9 mouse cellular contexts compared by ENCODE assay signal in genomic region chr11:62024234-62024601, GRCm38 (mm10).
DNase-seq lines count a peak whose midpoint lies in the region; ATAC-seq and TF ChIP-seq lines count a peak whose summit lies in the region.
"Had no signal": no experiment of that assay in that cellular context is flagged by ENCODE, and none has a peak within 500 bp of the region (broad histone marks: within the 10 kb centered on the region; RNA-seq: fewer than 3 reads in every experiment).

No protein-coding gene starts in this region.

- TF ChIP-seq CTCF in stomach, postnatal 0 days (IDR thresholded peaks at IDR 0.05; ENCODE audit: low read depth), result no peak

- peak; percentile 15 for DNase-seq in gastrocnemius, adult 18-20 months (ENCODE audit: low spot score)
- DNase-seq in gastrocnemius, postnatal 36 days, result no peak
- no peak for DNase-seq in stomach, postnatal 0 days (ENCODE audit: low spot score)
- DNase-seq in urinary bladder, postnatal 10 days (ENCODE audit: low spot score), result no peak
- DNase-seq in right cerebral cortex, postnatal 14 days, result no peak
- DNase-seq in thymus, postnatal 36 days, result no peak

- no peak overlapping the region for H3K4me2 ChIP-seq in stomach, embryonic 14.5 days (replicated peaks; ENCODE audit: low read depth, low read length)
- no peak overlapping the region for H3K4me2 ChIP-seq in stomach, postnatal 0 days (replicated peaks; ENCODE audit: low read depth)
- H3K4me2 ChIP-seq in kidney, embryonic 14.5 days (replicated peaks; ENCODE audit: low read depth, low read length), result no peak overlapping the region

- H3K36me3 ChIP-seq in stomach, embryonic 14.5 days (ENCODE audit: control insufficient read depth, insufficient read depth, low read length), result no peaks in the 10 kb centered on the region
- H3K36me3 ChIP-seq in stomach, postnatal 0 days (ENCODE audit: control insufficient read depth, insufficient read depth, low read length), result no peaks in the 10 kb centered on the region
- H3K36me3 ChIP-seq in kidney, embryonic 14.5 days (ENCODE audit: control insufficient read depth, insufficient read depth, low read length), result no peaks in the 10 kb centered on the region

- no peaks in the 10 kb centered on the region for H3K9me3 ChIP-seq in stomach, embryonic 14.5 days (ENCODE audit: control insufficient read depth, low read depth, low read length)
- no peaks in the 10 kb centered on the region for H3K9me3 ChIP-seq in stomach, postnatal 0 days (ENCODE audit: control insufficient read depth, low read length)
- H3K9me3 ChIP-seq in kidney, embryonic 14.5 days (ENCODE audit: control insufficient read depth, low read length), result no peaks in the 10 kb centered on the region

- no peaks in the 10 kb centered on the region for H3K4me1 ChIP-seq in stomach, embryonic 14.5 days (ENCODE audit: control insufficient read depth, insufficient read depth, low read length)
- H3K4me1 ChIP-seq in stomach, postnatal 0 days (replicated peaks; ENCODE audit: control insufficient read depth, insufficient read depth), result no peaks in the 10 kb centered on the region
- no peaks in the 10 kb centered on the region for H3K4me1 ChIP-seq in kidney, embryonic 14.5 days (ENCODE audit: control insufficient read depth, insufficient read depth, low read length)

- H3K27me3 ChIP-seq in stomach, embryonic 14.5 days (ENCODE audit: control insufficient read depth, insufficient read depth, low read length), result no peaks in the 10 kb centered on the region
- no peaks in the 10 kb centered on the region for H3K27me3 ChIP-seq in stomach, postnatal 0 days (ENCODE audit: control insufficient read depth, insufficient read depth, low read length)
- no peaks in the 10 kb centered on the region for H3K27me3 ChIP-seq in kidney, embryonic 14.5 days (ENCODE audit: control insufficient read depth, insufficient read depth, low read length)

- H3K4me3 ChIP-seq in stomach, embryonic 14.5 days (ENCODE audit: low read depth, low read length), result no peak overlapping the region
- no peak overlapping the region for H3K4me3 ChIP-seq in stomach, postnatal 0 days (ENCODE audit: low read depth, low read length)
- no peak overlapping the region for H3K4me3 ChIP-seq in kidney, embryonic 14.5 days (ENCODE audit: low read length)
- H3K4me3 ChIP-seq: erythroblast, embryonic 14.5 days had no signal

- no peak for ATAC-seq in stomach, embryonic 14.5 days (ENCODE audit: insufficient number of reproducible peaks, insufficient read depth, low FRiP score, low read depth)
- ATAC-seq in stomach, postnatal 0 days (ENCODE audit: low FRiP score, low TSS enrichment), result no peak
- ATAC-seq in kidney, embryonic 14.5 days (ENCODE audit: low FRiP score, low TSS enrichment), result no peak

- 69% methylated on average over 8 of the region's 8 CpGs for WGBS in stomach, embryonic 14.5 days
- WGBS in stomach, postnatal 0 days, result 60% methylated on average over 8 of the region's 8 CpGs
- 51% methylated on average over 8 of the region's 8 CpGs for WGBS in kidney, embryonic 14.5 days

- intact Hi-C loops in gastrocnemius, postnatal 36 days (cut with DNase I), result no loop called here

- H3K27ac ChIP-seq in stomach, embryonic 14.5 days (ENCODE audit: low read length), result peak overlapping the region; percentile 39; the same call in 1 of the 2 replicates
- no peak overlapping the region for H3K27ac ChIP-seq in stomach, postnatal 0 days (replicated peaks)
- H3K27ac ChIP-seq in kidney, embryonic 14.5 days (ENCODE audit: low read depth, low read length), result peak overlapping the region; percentile 49; the same call in 1 of the 2 replicates

- no peak for TF ChIP-seq EP300 in stomach, postnatal 0 days (optimal IDR thresholded peaks at IDR 0.05)

- no peak overlapping the region for H3K9ac ChIP-seq in stomach, embryonic 14.5 days (replicated peaks; ENCODE audit: low read depth, low read length)
- H3K9ac ChIP-seq in stomach, postnatal 0 days (ENCODE audit: low read length), result no peak overlapping the region
- H3K9ac ChIP-seq in kidney, embryonic 14.5 days (ENCODE audit: low read depth, low read length), result no peak overlapping the region
